Mouse (Mus musculus) gastrocnemius, adult 18-20 months (tissue): ENCODE measurements around the gene Sorl1. TPM values are rescaled to one million over a fixed set of nuclear protein-coding genes. Genes with fewer than 3 reads are reported as not detected.

Experiments
- DNase-seq: peaks from one replicate; pipeline ENCODE4 v3.0.0; 2021; ENCODE audit warnings: low spot score
- total RNA-seq, 2 experiments: library from RNA; stranded (reverse); gene quantifications; 2 replicates each; pipeline ENCODE4 v1.2.3; 2021

Sorl1 gene
- total RNA-seq, 2 experiments from 2014 or later = 37.8 to 38.9 TPM

DNA sequence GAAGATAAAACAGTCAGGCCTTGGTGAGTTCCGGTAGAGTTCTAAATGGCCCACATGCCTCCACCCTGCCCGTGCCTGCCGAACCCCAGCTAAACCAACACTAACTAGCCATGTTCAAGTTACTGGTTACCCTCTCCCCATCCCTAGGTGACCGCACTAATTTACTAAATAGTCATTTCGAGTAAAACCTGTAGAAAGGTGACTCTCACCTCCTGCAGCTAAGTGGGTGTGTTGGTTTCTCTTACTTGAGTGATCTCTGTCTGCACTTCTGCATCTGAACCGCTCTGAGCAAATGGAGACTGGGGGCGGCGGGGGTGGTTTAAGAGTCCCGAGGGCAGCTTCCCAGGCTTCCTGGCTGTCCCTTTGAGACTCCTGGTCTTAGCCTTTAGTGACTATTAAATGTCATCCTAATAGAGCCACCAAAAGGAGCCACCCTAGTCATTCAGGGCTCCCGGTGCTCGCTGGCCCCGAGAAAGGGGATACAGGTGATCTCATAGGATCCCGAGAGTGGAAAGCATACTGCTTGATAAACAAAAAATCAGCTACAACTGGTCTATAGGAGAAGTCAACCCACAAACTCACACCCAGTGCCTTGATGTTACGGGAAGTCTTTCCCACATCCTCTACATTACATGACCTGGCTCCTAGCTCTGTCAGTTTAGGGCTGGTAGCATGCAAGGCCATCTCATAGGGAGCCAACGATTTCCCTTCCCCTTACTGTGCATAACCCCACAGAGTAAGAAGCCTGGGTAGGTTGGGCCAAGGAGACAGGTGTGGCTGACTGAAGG lies 155.2 kb downstream of the Sorl1 start:
- DNase-seq = no peak

- DNase-seq = no peak
Measured at GRCm38 (mm10) chr9:41961274-41961673, 162.8 kb downstream of the Sorl1 start.

DNA sequence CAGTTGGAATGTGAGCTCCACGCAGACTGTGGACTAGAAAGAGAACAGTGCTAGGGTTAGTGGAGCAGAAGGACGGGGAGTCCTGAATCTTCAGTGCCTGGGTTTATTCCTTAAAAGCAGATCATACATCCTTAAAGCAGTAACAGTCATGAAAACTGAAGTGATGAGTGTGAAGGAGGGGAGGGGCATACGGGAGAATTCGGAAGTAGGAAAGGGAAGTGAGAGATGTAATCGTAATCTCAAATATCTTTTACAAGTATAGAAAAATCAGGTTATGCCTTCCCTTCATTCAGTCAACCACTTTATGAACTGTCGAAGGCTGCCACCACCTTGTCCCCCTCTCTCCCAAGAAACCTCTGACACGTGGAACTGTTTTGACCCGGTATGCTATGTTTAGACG lies 165.8 kb downstream of the Sorl1 start:
- DNase-seq = no peak

- DNase-seq = peak; percentile 71
Measured at GRCm38 (mm10) chr9:41953486-41953885, 170.6 kb downstream of the Sorl1 start.

DNA sequence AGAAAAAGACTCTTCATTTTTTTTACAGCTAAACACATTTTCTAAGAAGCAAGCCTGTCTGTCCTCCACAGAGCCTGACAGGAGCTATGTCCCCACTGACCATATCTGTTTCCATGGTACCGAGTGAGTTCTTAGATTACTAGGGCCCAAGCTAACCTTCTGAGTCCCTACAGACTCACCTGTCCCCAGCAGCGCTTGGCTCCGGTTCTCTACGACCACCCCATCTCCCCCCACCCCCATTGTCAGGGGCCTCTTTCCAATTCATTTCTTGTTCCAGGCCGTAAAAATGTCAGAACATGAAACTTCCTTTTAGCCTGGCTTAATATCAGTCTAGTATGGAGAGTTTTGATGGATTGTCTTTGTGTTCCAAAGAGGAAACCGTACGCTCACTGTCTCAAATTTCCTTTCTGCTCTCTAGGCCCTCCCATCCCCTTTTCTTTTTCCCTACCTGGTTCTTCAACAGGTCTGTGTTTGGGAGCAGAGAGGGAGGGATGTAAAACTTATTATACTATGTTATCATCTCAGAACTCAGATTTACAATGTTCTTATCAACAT lies 171.4 kb downstream of the Sorl1 start:
- DNase-seq = no peak

DNA sequence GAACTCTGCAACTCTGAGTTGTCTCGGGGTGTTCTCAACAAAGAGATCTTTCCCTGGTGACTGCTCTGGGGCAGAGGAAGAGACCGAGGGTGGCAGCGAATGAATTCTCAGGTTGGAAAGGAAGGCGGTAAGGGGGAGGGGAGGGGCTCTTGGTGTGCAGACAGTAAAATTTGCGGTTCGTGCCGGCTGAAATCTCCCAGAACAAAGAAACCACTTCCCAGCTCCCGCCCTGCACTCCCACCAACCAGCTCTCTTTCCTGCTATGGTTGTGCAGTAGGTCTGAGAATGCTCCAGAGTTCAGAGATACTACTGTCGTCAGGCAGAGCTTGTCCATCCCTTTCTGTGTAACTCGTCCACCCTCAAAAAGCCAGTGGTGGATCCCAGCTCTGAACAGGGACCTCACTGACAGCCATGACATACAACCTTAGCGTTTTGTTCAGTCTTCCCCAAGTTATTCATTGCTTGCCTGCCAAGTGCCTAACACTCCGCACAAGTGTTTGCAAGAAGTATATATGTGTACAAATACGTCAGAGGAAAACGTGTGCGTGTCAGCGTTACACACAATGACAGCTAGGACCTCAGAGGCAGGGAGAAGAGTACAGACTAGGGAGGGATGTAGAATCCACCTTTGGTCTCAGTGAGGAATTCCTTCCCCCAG lies 172.5 kb downstream of the Sorl1 start:
- no peak for DNase-seq

- DNase-seq = peak; percentile 93
Measured at GRCm38 (mm10) chr9:41950991-41951451, 173.1 kb downstream of the Sorl1 start.

- DNase-seq = peak; percentile 90
Measured at GRCm38 (mm10) chr9:41950109-41950990, 173.7 kb downstream of the Sorl1 start.

GRCm38 (mm10) chr9:41949476-41949875 lies 174.6 kb downstream of the Sorl1 start:
- DNase-seq = no peak

GRCm38 (mm10) chr9:41944964-41945363 lies 179.1 kb downstream of the Sorl1 start:
- no peak for DNase-seq

- no peak for DNase-seq
Measured at GRCm38 (mm10) chr9:41942970-41943635, 181.0 kb downstream of the Sorl1 start.

GRCm38 (mm10) chr9:41940311-41940853 lies 183.7 kb downstream of the Sorl1 start:
- DNase-seq = no peak

DNA sequence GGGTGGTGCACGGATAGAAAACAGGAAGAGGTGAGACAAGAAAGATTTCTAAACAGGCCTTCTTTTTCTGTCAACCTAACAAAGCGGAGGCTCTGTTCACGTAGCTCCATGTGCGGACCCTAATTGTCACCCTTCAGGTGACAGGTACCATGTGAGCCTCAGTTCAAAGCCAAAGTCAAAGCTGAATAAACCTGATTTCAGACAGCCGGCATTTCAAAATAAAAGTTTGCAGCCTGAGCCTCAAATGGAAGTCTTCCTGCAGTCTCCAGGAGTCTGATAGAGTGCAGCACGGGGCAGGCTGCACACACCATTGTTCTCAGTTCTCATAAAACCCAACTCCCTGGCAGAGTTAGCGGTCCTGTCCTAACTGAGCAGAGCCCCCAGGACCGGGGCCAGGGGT lies 185.6 kb downstream of the Sorl1 start:
- DNase-seq = no peak

DNA sequence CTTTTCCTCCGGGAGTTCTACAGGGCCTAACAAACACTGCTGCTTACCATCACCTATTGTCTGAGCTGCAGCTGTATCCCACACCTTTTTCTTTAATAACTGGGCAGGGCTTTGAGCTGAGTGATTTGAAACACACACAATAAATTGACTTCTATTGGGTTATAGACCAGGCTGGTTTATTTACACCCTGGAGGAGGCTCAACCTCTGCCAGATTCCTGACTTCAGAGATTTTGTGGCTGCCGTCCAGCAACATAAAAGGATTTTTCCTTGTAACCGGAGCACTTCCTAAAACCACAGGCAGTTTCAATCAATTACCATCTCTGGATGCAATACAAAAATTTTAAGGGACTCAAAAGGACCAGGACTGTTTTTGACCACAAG lies 186.1 kb downstream of the Sorl1 start:
- DNase-seq = peak; percentile 39

GRCm38 (mm10) chr9:41937341-41937966 lies 186.6 kb downstream of the Sorl1 start:
- DNase-seq = no peak

DNA sequence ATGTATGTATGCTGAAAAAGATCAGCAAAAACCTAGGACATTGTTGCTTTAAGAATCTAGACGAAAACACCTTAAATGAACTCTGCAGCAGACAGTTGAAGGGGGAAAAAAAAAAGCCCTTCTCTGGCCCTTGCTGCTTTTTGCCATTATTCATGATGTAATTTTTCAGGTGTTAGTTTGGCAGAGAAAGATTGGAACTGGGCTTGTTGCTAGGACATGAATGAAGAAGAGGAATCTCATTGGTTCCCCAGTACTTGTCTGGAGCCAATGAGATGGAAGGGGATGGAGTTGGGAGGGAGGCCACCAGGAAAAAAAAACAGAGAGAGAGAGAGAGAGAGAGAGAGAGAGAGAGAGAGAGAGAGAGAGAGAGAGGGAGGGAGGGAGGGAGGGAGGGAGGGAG lies 187.5 kb downstream of the Sorl1 start:
- no peak for DNase-seq

DNA sequence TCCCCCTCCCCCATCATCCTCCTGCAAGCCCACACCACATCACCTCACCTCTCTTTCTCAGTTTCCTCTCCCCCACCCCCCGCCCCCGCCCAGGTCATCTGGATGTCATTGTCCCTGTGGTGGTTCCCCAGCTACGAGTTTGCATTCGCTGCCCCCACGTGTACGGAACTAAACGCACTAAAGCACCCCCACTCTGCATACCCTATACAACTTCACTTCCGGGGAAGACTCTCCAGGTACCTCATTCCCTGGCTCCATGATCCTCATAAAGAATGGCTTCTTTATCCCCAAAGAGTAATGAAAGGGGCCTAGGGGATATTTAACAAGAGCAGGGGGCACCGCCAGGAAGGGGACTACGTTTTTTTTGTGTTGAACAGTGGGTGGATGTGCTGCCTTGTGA lies 188.1 kb downstream of the Sorl1 start:
- DNase-seq = no peak

DNA sequence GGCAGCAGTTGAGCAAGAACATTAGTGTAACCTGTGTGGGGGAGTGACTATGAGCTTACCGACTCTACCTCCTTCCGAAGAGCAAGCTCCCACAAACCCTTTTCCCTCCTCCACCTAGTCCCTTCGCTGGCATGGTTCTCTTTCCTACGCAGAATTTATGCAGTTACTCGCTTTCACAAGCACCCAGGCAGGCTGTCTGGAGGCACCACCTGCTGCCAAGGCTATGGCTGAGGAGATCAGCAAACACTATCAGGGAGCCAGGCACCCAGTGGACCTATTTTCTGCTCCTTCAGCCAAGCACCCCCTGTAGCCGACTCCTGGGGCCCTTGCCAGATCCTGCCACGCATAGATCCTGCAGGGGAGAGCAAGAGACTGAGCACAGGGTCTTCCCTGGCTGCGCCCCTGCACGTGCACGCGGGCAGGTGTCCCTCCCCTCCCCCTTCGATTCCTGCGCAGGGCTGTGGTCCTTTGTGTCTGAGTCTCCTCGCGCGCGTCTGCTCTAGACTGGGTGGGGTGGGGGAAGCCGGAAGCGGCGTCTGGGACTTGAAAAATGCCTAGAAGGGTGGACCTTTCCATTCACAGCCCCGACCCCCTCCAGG lies 188.6 kb downstream of the Sorl1 start:
- DNase-seq = no peak

GRCm38 (mm10) chr9:41934848-41935372 lies 189.2 kb downstream of the Sorl1 start:
- DNase-seq = no peak

DNA sequence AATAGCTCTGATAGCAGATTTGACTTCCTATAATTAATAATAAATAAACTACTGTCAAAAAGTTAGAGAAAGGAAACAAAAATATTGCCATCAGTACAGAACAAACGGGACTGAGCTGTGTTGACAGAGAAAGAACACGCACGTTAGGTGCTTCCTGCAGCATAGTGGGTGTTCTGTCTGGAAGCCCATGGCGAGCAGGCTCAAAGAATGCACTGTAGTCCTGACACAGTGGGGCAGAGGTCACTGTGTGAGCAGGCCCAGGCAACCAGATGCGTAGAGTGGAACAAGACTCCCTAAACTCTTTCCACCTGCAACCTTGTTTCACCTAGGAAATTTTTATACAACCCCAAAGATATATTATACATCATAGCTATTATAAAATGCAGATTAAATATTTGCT lies 194.1 kb downstream of the Sorl1 start:
- no peak for DNase-seq
